Mouse (Mus musculus): ENCODE results near the gene Tmem119. TPM values are rescaled to one million over a fixed set of nuclear protein-coding genes. Genes with fewer than 3 reads are reported as not detected.

Gene Tmem119
- polyA plus RNA-seq, 1 experiment: not detected

DNA sequence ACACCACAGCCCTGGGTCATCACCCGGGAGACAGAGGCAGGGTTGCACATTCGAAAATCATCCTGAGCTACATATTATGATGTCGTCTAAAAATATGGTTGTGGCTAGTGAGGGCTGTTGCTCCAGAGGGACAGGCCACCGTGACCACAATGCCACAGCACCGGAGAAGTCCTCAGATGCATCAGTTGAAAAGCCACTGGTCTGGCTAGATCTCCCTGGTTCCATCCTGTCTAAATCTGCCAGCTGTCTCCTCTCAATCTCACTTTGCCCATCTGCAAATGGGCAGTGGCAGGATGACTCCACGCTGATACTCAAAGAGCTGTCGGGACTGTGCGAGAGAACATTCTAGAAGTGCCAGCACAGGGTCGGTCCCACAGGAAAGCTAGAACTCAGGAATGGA lies 1.8 kb downstream of the Tmem119 start:
- WGBS: 91% methylated on average over 9 of the region's 9 CpGs
- no peak overlapping the region for H3K27ac ChIP-seq (ENCODE audit: insufficient read depth, low read depth, low read length)

GRCm38 (mm10) chr5:113797149-113797882 lies 3.0 kb downstream of the Tmem119 start:
- 32% methylated on average over 19 of the region's 19 CpGs for WGBS
- TF ChIP-seq POLR2A (IDR thresholded peaks at IDR 0.05; ENCODE audit: insufficient read depth, low read depth, low read length) (no peak), CTCF (IDR thresholded peaks at IDR 0.05; ENCODE audit: insufficient read depth, low read depth, low read length) (no peak)
- Histone ChIP-seq H3K4me3 (ENCODE audit: insufficient read depth, low read depth, low read length) (no peak overlapping the region), H3K27ac (ENCODE audit: insufficient read depth, low read depth, low read length) (no peak overlapping the region), H3K4me1 (ENCODE audit: control insufficient read depth, insufficient read depth, low read length) (peaks cover 7% of the 10 kb centered on the region)

More for the DNA sequence above, 1.8 kb downstream of the Tmem119 start:
- Histone ChIP-seq H3K4me1 (ENCODE audit: control insufficient read depth, insufficient read depth, low read length) (peaks cover 7% of the 10 kb centered on the region), H3K4me3 (ENCODE audit: insufficient read depth, low read depth, low read length) (no peak overlapping the region)
- TF ChIP-seq CTCF (IDR thresholded peaks at IDR 0.05; ENCODE audit: insufficient read depth, low read depth, low read length): no peak
- TF ChIP-seq POLR2A (IDR thresholded peaks at IDR 0.05; ENCODE audit: insufficient read depth, low read depth, low read length): no peak

DNA sequence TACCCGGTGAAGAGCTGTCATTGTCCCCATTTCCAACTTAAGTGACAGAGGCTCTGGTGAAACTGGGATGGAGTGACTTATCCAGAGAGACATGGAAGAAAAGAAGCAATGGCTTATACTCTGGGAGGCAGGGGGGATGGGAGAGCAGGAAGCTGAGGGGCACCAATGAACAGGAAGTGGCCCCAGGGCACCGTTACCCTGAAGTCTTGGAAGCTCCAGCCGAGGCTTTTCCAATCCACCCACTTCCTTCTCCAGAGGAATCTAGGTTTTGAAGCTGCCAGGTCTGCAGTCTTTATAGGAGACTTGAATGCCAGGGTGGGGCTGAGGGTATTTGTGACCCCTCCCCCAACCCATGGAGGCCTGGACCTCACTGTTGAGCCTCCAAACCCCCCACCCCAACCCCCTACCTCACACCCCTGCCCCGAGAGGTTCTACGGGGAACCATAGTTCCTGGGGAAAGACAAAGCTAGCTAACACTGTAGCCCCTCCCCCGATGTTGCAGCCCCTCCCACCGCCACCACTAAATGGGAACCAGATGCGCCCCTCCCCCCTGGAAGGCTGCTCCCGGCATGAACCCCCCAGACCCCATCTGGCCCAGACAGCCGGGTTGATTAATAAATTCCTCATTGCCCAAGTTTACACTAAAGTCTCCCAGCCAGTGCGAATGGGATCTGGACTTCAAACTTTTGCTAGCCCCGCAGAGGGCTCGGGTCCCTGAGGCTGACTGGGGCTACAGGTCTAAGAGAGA lies 3.7 kb downstream of the Tmem119 start:
- H3K4me3 ChIP-seq (ENCODE audit: insufficient read depth, low read depth, low read length): no peak overlapping the region
- WGBS: 14% methylated on average over 13 of the region's 13 CpGs
- TF ChIP-seq CTCF (IDR thresholded peaks at IDR 0.05; ENCODE audit: insufficient read depth, low read depth, low read length) (no peak), POLR2A (IDR thresholded peaks at IDR 0.05; ENCODE audit: insufficient read depth, low read depth, low read length) (no peak)

GRCm38 (mm10) chr5:113791197-113792095 lies 8.9 kb downstream of the Tmem119 start:
- TF ChIP-seq POLR2A (IDR thresholded peaks at IDR 0.05; ENCODE audit: insufficient read depth, low read depth, low read length): no peak
- TF ChIP-seq CTCF (IDR thresholded peaks at IDR 0.05; ENCODE audit: insufficient read depth, low read depth, low read length): no peak
- H3K27ac ChIP-seq (ENCODE audit: insufficient read depth, low read depth, low read length): no peak overlapping the region
- H3K4me3 ChIP-seq (ENCODE audit: insufficient read depth, low read depth, low read length): no peak overlapping the region
- WGBS: 85% methylated on average over 16 of the region's 16 CpGs
- H3K4me1 ChIP-seq (ENCODE audit: control insufficient read depth, insufficient read depth, low read length): peaks cover 14% of the 10 kb centered on the region

More for the DNA sequence above, 3.7 kb downstream of the Tmem119 start:
- Histone ChIP-seq H3K4me1 (ENCODE audit: control insufficient read depth, insufficient read depth, low read length) (peaks cover 7% of the 10 kb centered on the region), H3K27ac (ENCODE audit: insufficient read depth, low read depth, low read length) (no peak overlapping the region)

GRCm38 (mm10) chr5:113790453-113791196 lies 9.7 kb downstream of the Tmem119 start:
- no peak for TF ChIP-seq POLR2A (IDR thresholded peaks at IDR 0.05; ENCODE audit: insufficient read depth, low read depth, low read length)
- no peak for TF ChIP-seq CTCF (IDR thresholded peaks at IDR 0.05; ENCODE audit: insufficient read depth, low read depth, low read length)
- H3K4me1 ChIP-seq (ENCODE audit: control insufficient read depth, insufficient read depth, low read length): peaks cover 14% of the 10 kb centered on the region
- no peak overlapping the region for H3K4me3 ChIP-seq (ENCODE audit: insufficient read depth, low read depth, low read length)
- no peak overlapping the region for H3K27ac ChIP-seq (ENCODE audit: insufficient read depth, low read depth, low read length)
- 86% methylated on average over 11 of the region's 11 CpGs for WGBS

- Histone ChIP-seq H3K4me3 (ENCODE audit: insufficient read depth, low read depth, low read length) (no peak overlapping the region), H3K4me1 (ENCODE audit: control insufficient read depth, insufficient read depth, low read length) (peaks cover 14% of the 10 kb centered on the region), H3K27ac (ENCODE audit: insufficient read depth, low read depth, low read length) (no peak overlapping the region)
- 24% methylated on average over 7 of the region's 7 CpGs for WGBS
- no peak for TF ChIP-seq CTCF (IDR thresholded peaks at IDR 0.05; ENCODE audit: insufficient read depth, low read depth, low read length)
- TF ChIP-seq POLR2A (IDR thresholded peaks at IDR 0.05; ENCODE audit: insufficient read depth, low read depth, low read length): no peak
Observed at GRCm38 (mm10) chr5:113789075-113789788, 11.1 kb downstream of the Tmem119 start.

- Histone ChIP-seq H3K27ac (ENCODE audit: insufficient read depth, low read depth, low read length) (no peak overlapping the region), H3K4me1 (ENCODE audit: control insufficient read depth, insufficient read depth, low read length) (peaks cover 17% of the 10 kb centered on the region), H3K4me3 (ENCODE audit: insufficient read depth, low read depth, low read length) (no peak overlapping the region)
- 80% methylated on average over 6 of the region's 6 CpGs for WGBS
- no peak for TF ChIP-seq CTCF (IDR thresholded peaks at IDR 0.05; ENCODE audit: insufficient read depth, low read depth, low read length)
- no peak for TF ChIP-seq POLR2A (IDR thresholded peaks at IDR 0.05; ENCODE audit: insufficient read depth, low read depth, low read length)
Observed at GRCm38 (mm10) chr5:113788645-113789044, 11.7 kb downstream of the Tmem119 start.
